Mouse (Mus musculus) left cerebral cortex, adult 6 months (tissue): ENCODE measurements around the gene Fbxl2. TPM values are rescaled to one million over a fixed set of nuclear protein-coding genes. Genes with fewer than 3 reads are reported as not detected.

Experiments used
- long read RNA-seq, 2 experiments: library from polyadenylated mRNA; unstranded; transcript quantifications; one replicate each; pipeline ENCODE4 v2.0.0; 2019 to 2020
- polyA plus RNA-seq: library from polyadenylated mRNA; unstranded; fragments of <200 nt; fragmentation: Nextera tagmentation; gene quantifications from 2 replicates; pipeline ENCODE4 v1.2.3, GENCODE M21; 2021

Gene Fbxl2
- 40.7 and 52.4 TPM in 2 replicates for polyA plus RNA-seq
- long read RNA-seq, experiment 1, transcript Fbxl2-206 (16 exons, 2,257 nt) = minor isoform, 6 of 313 reads
- long read RNA-seq, experiment 1, transcript Fbxl2-201 (15 exons, 3,464 nt) = major isoform, 209 of 313 reads
- long read RNA-seq, experiment 1, partial matches to known transcripts = 35 of 313 reads
- long read RNA-seq, experiment 1, other reads (novel, unspliced or antisense) = 63 of 313 reads
- long read RNA-seq, experiment 2, transcript Fbxl2-201 (15 exons, 3,464 nt) = major isoform, 34 of 58 reads
- long read RNA-seq, experiment 2, partial matches to known transcripts = 8 of 58 reads
- long read RNA-seq, experiment 2, other reads (novel, unspliced or antisense) = 14 of 58 reads

GRCm38 (mm10) chr9:114046028-114046427 is at the start of gene Fbxl2:
Fbxl2 (minus strand) TSS chr9:114046191.

DNA sequence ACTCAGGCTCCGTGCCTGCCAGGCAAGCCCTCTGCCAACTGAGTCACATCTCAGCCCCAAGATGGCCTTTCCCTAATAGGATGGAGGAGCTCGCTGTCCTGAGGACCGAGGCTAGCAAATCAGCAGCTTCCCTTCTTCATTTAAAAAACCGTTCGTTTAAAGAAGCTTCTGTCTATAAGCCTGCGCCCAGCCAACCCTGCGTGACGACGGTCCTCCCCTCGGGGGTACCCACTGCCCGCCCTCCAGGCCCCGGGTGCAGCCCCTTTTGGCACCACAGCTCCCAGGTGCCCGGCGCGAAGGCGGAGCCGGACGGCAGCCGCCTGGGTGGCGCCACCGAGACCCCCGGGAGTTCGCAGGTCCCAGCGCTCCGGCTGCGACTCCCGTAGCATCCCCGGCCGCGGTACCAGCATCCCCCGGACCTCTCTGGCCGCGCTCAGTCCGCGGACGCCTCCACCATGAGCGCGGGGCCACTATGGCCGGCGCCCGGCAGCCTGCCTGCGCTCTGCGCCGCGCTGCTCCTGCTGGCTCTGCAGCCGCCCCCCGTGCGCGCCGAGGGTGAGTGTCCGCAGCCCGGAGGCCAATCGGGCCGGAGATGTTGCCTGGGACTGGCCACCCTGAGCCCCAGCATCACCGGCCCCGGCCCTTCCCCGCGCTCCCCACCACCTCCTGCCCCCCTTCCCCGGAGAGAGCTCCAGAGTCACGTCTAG is 11.3 kb upstream of the Fbxl2 start, which contains the start of gene Susd5:
TSS of gene Susd5 (plus strand) at position 51 of the 707 bp plus-strand sequence.

GRCm38 (mm10) chr9:113930534-113931374 is 115.2 kb downstream of the Fbxl2 start, which contains the start of gene Ubp1:
Ubp1 (plus strand) TSS chr9:113930934.

Other genes starting within 250 kb of the Fbxl2 start
- gene Ubp1, start 115.3 kb downstream of the Fbxl2 start, polyA plus RNA-seq = 4.6 and 8.9 TPM in 2 replicates
- gene Susd5, start 10.9 kb upstream of the Fbxl2 start, polyA plus RNA-seq = 3.0 and 3.8 TPM in 2 replicates